Mouse (Mus musculus) kidney, postnatal 10 days (tissue): ENCODE measurements at regions not wholly inside any gene's neighbourhood (a gene's known extent, or its start where the extent isn't known, plus 50 kb on each side); places are given as distances from the start of the nearest gene placed in this dataset.

ENCODE experiments used
- DNase-seq: peaks from one replicate; pipeline ENCODE4 v3.0.0; 2021; ENCODE audit warnings: mixed read lengths

DNA sequence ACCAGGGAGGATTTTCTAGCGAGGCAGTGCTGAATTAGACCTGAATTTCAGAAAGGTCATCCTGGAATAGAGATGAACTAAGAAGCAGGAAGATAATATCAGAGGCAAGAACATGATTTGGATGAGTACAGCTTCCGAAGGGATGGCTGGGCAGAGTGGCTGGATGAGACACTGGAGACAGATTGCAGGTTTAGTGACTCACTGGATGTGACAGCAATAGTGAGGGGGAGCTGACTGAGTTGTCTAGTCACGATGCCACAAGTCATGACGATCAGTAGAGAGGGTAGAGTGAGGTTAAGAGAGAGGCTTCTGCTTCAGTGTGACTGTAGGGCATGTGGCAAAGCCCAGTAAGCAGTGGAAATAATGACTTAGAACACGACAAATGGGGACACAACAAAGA, 181.3 kb upstream of the Npy start:
- DNase-seq, result no peak

DNA sequence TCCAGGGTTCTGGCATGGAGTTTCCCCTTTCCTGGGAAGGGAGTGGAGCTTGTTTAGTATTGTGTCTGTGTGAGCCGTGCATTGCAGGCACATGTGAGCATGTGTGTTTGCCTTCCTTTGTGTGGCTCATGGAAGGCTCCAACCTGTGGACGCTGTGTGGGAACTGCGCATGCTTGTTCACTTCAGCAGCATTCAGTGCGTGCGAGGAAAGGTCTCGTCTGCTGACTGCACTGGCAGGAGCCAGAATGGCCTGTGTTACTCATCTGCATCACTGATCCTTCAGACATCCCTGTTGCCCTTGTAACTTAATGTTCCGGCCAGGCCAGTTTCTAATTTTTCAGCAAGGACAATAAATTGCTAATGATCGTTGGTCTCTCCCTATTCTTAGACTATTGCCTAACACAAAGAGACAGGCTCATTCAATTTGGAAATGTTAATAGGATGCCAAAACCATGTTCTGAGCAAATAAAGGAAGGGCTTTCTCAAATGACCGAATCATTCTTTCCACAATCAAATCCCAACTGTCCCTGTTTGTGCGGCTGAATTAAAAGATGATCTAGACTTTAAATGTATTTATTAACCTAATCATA, 167.9 kb upstream of the Npy start:
- DNase-seq, result no peak

DNA sequence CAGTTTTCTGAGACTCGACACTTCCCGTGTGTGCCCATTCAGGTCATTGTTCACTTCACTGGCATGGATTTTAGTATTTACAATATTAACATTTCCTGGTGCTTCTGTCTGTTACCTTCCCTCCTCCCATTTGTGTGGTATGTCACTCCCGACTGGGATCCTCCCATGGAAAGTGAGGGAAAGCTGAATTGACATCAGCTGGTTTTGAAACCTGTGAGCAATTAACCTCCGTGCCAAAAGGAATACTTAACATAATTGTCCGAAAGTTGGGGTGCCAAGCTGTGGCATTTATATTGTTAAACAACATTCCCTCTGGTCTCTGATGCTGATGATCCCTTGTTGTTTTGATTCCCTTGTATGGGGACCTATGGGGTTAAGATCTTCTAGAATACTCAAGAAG, 167.3 kb upstream of the Npy start:
- DNase-seq, result no peak

DNA sequence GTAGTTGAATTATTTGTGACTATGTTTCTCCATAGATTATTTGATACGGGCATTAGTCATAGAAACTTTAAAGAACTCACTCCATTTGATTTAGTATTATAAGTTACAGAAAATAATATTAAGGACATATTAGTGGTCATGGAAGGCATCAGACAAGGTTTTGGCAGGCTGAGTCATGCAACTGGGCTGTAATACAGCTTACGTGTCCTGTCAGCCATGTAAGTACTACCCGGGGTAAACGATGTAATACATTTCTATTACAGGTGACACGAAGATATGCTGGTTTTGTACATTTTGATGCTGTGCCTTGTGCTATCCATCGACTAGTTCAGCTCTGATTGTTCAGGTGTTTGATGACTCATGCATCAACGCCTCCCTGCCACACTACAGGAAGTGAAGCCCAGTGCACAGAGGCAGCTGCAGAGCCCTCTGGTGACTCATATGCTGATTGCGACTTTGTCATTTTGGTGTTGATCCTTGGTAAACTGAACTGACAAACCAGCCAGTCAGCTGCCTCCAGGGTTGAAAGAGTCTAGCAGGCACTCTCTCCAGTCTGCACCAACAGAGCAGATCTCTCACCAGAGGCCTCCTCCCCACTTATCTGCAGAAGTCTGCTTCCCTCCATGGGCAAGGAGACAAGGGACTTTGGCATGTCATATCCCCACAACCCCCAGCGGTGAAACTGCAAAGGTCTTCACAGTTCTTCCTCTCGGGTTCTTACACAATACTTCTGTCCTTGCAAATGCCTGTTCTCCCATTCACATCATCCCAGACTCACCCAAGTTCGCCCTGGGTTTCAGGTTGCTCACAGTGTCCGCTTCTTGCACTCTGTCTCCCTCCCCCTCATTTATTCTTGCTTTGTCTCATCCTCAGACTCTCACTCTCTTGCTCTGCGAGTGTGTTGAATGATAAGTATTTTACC, 165.9 kb upstream of the Npy start:
- peak; percentile 10 for DNase-seq

DNA sequence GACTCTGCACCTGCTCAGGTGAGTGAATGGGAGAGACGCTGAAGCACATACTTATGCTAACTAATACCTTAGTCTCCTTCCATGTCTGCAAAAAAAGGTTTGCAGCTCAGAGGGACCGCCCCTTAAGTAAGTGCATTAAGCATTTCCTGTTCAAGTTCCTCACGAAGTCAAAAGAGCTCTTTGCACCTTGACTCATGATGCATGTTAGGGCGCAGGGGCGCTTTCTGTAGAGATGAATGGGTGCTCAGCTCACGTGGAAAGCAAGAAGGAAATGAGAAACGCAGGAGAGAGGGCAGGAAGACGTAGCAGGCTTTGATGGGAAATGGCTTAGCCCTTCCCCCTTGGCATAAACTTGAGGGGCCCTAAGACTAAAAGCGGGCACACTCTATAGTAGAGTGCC, 164.5 kb upstream of the Npy start:
- DNase-seq, result no peak

DNA sequence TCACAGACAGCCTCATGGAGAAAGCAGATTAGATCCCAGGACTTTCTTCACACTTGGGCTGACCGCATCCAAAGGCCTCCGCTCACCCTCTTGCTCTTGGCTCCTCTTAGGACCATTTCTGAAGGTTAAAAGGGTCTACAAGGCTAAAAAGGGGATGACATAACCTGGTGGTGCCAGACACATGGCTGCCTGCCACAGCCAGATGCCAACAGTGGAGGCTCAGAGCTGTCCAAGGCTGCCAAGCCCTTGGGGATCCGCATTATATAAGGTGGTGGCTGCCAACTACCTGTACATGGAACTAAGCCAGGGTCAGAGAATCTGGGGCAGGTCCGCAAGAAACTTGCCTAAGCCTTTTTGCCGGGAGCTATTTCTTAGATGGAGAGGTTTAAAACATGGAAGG, 151.5 kb upstream of the Npy start:
- DNase-seq, result no peak

DNA sequence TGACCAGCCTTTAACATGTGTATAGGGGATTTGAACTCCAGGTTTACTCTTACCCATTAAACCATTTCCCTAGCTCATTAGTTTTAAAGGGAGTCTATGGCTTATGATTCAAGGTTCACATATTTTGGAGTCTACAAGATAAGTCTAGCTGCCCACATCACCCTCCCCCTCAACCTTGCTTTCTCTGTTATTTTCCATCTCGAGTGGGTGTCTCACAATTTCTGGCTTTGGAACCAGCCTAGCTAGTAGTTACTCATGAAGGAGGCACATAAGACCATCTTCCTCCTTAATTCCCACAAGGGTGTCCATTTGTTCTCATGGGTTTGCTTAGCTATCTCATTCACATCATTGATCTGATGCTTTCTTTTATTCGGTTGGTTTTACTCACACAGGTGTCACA, 150.6 kb upstream of the Npy start:
- no peak for DNase-seq

DNA sequence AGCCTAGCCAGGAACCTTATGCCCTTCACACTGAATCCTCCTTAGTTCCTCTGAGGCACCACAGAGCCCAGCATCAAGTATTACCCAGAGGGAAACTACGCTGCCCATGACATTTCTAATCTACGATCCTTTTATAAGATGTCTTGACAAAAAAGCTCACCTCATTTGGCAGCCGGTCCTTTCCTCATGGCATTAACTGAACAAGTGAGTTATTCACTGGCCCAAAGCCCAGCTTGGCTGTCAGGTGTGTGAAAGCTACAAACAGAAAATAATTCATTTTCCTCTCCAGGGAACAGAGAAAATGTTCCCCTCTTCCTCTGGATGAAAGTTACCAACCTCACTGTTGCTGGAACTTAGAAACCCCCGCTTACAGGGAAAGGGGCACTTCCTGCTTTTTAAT, 135.7 kb upstream of the Npy start:
- DNase-seq, result no peak

DNA sequence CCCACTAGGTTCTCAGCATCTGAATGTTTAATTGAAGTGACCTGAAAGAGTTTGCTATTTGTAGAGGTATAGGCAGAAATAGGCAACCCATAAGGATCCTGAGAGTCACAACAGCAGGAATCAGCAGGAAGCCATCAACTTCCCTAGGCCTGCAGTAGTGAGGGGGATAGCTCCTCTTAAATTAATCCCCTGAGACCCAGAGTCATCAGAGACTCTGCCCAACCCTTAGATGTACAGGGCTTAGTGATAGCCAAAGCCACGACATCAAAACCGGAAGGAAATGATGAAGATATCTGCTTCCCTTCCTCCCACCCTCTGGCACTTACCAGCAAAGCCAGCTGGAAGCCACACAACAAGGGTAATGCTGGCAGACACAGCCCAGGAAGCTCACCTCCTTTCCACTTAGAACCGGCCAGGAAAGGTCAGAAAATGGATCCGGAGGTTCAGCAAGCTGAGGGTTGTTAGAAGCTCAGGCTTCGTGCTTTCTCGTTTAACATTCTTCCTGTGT, 130.4 kb upstream of the Npy start:
- DNase-seq, result peak; percentile 25

DNA sequence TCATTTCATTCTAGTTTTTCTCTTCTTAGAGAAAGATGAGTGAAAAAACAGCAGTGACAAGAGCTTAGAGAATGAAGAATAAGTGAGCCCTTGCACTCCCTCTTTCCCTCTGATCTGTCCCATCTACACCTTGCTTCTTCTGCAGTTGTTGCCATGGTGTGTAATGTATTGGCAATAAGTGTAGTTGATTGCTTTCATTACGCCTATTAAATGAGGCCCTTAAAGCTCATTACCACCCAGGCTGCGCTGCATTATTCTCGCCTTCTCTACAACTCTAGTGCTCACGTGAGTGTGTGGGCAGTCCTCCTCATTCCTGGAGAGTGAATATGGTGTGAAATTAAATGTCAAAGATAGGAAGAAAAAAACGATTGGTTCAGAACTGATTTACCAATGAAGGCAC, 127.7 kb upstream of the Npy start:
- DNase-seq, result no peak

DNA sequence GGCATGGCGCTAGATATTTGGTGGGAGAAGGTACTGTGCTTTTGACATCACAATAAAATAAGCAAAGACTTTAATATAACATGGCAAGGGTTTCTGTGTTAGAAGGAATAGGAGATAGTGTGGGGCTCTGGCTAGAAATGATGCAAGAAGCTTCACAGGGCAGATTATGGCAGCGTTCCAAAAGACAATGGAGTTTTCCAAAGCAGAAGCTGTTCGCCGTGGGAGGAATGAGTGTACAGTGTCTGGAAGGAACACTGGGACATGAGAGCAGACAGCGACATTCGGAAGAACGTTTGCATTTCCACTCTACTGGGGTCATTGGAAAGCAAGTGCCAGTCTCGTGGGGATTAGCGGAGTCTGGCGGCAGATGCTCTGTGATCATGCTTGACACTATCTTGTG, 125.5 kb upstream of the Npy start:
- DNase-seq, result no peak

DNA sequence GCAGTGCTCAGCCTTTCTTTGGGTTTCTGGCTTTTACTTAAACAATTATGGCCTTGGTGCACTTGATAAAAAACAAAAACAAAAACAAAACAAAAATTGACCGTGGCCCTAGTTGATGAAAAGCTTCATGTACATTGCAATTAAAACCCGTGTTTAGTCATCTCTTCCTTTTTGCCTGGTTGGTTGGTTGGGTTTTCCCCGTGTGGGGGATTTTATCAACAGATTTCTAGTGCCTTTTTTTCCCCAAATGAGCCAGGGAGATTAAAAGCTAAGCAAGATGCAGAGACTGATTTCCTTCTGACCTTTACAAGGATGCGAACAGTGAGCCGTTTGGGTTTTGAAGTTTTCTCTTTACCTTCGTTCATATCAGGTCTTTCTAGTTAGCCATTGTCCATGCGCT, 121.1 kb upstream of the Npy start:
- no peak for DNase-seq

DNA sequence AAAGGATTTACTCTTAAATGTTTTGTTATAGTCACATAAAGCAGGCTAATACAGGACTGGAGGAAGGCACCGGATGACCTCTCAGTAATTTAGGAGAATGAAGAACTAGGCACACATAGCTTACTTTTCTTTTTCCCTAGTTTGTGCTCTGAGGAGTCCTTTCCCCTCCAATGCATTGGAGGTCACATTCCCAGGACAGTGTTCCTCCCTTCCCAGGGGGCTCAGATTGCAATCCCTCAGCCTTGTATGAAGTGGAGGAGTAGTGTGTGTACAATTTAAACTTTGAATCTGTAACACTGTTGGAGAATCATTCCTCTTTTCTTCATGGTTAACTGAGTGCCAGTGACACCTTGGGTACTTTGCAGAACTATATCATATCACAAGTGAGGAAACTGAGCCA, 109.5 kb upstream of the Npy start:
- no peak for DNase-seq

DNA sequence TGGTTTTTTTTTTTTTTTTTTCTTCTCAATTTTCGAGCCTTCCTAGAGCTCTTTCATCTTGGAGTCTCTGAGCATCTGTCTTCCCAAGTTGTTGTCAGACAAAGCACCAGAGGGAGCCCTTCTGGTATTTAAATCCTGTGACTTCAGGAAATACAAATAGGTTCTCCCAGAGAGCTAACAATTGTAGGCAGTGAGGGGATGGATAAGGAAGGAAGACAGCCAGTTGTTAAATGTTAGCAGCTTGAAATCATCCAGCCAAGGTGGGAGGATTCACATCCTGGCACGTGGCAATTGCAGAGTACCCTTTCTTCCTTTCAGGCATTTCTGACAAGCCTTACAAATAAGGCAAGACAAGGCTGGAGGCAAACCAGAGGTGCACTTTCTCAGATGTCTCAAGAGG, 106.0 kb upstream of the Npy start:
- DNase-seq, result peak; percentile 49

DNA sequence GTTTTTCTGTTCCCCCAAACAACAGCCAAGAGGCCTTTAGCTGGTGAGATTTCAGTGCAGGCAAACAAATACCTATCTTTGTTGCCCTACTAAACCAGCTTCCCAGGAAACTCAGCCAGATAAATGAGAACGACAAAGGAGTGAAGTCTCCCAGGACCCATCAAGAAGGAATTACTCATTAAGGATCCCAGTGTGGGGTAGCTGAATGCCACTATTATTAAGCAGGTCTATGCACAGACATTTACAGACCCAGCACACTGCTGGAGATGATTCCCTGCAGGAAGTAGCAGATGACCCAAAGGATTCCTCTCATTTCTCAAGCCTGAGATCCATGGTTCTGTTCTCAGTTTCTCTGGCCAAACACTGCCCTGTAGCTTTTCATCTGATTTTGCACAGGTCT, 105.6 kb upstream of the Npy start:
- DNase-seq, result no peak

DNA sequence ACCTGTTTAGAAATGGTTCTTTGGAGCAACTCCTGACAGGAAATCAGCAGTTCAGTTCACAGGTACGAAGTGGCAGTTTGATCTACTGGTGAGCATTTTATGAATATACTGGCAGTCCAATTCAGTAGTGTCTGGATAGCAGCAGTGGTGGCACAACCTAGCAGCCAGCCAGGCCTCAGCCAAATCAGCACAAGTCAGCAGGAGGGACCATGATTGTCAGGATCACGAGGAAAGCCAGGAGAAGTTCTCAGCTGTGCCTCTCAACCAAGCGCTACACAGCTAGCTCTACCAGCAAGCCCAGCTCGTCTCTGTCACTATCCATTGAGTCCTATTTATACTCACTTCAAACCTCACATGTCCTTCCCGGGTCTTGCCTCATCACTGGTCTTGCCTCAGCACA, 89.3 kb upstream of the Npy start:
- DNase-seq, result no peak

DNA sequence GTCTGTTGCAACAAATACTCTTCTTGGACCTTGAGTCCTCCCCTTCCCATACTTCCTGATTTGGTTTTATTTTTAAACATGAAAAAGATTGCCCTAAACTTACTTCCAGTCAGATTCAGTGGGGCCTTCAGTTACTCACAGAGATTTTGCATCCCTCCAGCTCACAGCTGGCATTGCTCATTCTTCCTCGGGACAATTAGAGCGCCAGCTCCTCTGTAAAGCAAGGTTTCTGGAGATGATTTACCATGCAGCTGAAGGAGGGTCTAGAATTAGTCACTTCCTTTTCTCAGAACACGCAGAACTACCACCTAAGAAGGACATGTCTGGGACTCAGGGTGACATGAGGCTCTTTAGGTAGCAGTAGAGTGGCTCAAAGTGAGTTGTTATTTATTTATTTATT, 79.4 kb upstream of the Npy start:
- DNase-seq, result peak; percentile 31

DNA sequence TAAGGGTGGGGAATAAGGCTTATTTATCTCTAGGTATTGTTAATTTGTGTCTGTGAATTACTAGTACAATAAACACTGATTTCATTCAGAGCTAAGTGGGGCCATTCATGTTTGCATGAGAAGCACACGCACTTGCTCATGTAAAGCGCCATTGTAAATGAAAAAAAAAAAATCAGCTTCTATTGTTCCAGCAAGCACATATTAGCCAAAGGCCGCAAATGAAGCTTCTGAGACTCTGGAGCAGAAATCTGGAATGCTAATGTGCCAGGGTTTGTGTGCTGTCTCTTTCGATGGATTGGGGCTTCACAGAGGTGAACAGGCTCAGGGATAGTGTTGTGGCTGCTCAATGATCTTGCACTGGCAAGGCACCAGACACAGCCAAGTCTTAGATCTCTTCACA, 77.2 kb upstream of the Npy start:
- no peak for DNase-seq

DNA sequence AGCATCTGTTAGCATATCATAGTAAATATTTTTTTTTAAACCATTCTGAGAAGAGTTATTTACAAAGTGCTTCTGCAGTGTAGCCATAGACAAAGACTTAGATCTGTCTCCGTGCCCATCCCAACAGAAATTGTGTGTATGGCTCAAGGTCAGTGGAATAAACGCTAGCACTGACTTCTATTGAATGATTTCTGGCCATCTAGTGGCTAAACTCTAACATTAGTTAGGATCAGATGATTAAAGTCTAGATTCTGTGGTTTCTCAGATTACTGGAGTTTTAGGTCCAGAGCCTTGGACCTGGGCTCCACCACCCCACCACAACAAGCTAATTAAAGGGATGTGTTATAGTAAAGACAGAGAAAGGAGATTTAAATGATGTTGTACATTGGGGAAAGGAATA, 72.0 kb upstream of the Npy start:
- no peak for DNase-seq

DNA sequence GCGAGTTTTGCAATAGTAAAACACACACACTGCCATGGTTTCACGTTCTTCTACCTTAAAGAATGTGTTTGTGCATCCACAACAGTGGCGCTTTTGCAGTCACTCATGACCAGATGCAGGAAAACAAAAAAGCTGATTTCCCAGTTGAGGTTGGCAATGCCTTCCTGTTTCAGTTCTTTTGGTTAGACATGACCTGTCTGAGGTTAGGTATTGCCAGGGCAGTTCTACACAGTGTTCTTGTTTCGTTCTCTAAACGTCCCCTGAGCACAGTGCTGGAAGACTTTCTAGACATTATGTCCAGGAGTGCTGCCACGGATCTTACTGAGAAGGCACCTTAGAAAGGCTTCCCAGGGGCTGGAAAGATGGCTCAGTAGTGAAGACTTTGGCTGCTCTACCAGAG, 62.9 kb upstream of the Npy start:
- no peak for DNase-seq

DNA sequence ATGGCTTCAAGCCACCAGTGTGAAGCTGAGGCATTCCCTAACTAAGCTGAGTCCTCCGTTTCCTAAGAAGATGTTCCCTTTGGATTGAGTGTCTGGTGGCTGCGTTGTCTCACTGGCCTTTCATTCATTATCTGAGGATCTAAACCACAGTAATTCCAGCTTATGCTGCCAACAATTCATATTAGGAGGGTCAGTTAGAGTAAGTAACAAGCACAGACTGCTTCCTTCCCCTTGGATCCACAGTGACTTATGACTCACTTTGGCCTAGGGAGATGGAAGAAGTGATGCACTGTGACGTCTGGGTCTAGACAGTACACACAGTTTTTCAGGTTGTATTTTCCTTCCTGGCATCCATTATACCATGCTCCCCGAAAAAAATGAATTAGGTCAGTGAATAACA, 57.8 kb upstream of the Npy start:
- no peak for DNase-seq

DNA sequence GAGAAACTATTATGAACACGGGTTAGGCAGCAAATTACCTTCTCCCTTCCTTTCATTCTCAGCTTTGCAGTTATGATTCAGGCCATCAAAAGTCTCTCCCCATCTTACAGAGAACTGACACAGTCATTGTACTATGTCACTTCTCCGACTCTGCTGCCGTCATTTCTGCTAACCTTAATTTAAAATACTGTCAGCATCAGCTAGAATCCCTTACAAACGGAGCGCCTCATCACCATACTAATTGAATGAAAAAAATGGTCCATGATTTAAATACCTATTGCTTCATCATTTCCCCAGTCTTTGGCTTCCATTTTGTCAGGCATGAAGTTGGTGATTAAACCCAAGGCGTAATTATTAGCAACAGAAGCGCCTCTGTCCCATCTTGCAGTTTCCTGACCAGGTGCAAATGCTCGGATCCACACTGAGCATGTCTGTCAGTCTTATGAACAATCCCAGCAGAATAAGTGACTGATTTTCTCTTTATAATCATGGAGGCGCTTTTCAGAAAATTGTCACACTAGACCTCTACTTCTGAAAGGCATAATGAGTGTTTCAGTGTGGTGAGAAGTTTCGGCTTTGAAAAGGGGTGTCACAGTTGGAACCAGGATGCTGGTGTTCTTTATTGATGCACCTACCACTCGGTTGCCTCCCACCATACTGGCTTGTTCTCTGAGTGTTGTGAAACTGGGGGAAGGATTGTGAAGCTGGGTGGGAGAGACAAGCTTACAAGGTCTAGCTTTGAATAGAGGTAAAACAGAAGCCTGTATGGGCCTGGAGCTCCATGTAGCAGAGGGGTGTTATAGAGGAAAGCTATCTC, 52.4 kb upstream of the Npy start:
- DNase-seq, result no peak
